Mouse (Mus musculus) frontal cortex, postnatal 14 days (tissue): ENCODE measurements around the gene Vmn1r233.

Source experiments
- DNase-seq, 2 experiments: peaks; one replicate each; pipeline ENCODE4 v3.0.0; 2022; ENCODE audit warnings: low spot score in 2 of 2

The Vmn1r233 gene

GRCm38 (mm10) chr17:20996364-20996763 is at the start of gene Vmn1r233:
Vmn1r233 (minus strand) TSS chr17:20996464.
- no peak for DNase-seq

- DNase-seq: no peak
These were observed 22.3 kb upstream of the Vmn1r233 start for GRCm38 (mm10) chr17:21018410-21019080.

GRCm38 (mm10) chr17:21009726-21010125 is 13.5 kb upstream of the Vmn1r233 start:
- DNase-seq: no peak

GRCm38 (mm10) chr17:21008382-21009331 is 12.4 kb upstream of the Vmn1r233 start, which contains the start of gene Zfp160:
Zfp160 (plus strand) TSS chr17:21008903.
- peak; percentile 83 to 85 for DNase-seq

GRCm38 (mm10) chr17:20993716-20994115 is 2.5 kb downstream of the Vmn1r233 start:
- DNase-seq: no peak

- DNase-seq: no peak
These were observed 29.6 kb downstream of the Vmn1r233 start for GRCm38 (mm10) chr17:20966681-20967080.

GRCm38 (mm10) chr17:20965421-20965820 is 30.8 kb downstream of the Vmn1r233 start:
- DNase-seq: no peak

GRCm38 (mm10) chr17:20960386-20960785 is 35.9 kb downstream of the Vmn1r233 start:
- DNase-seq: no peak

- no peak for DNase-seq
These were observed 49.6 kb downstream of the Vmn1r233 start for GRCm38 (mm10) chr17:20946636-20947035.

- no peak for DNase-seq
These were observed 50.2 kb downstream of the Vmn1r233 start for GRCm38 (mm10) chr17:20946026-20946565.

GRCm38 (mm10) chr17:20944985-20945891 is 51.0 kb downstream of the Vmn1r233 start, which contains the start of gene Ppp2r1a:
Ppp2r1a (plus strand) TSS chr17:20945311.
- DNase-seq: peak; percentile 96 to 100

GRCm38 (mm10) chr17:20944226-20944625 is 52.0 kb downstream of the Vmn1r233 start:
- DNase-seq: no peak
